Mouse (Mus musculus) heart, postnatal 0 days (tissue): ENCODE measurements at regions not wholly inside any gene's neighbourhood (a gene's known extent, or its start where the extent isn't known, plus 50 kb on each side); places are given as distances from the start of the nearest gene placed in this dataset.

Experiments
- CTCF ChIP-seq: IDR thresholded peaks from 2 replicates; pipeline ENCODE4 v1.5.1; 2016; ENCODE audit warnings: antibody characterized with exemption, control low read depth, low read depth
- EP300 ChIP-seq: IDR thresholded peaks from 2 replicates; pipeline ENCODE4 v1.6.1; 2016; ENCODE audit warnings: antibody characterized with exemption, low read depth

GRCm38 (mm10) chr6:140288799-140289198 lies 135.1 kb upstream of the Plekha5 start:
- no peak for TF ChIP-seq CTCF
- no peak for TF ChIP-seq EP300
